Mouse (Mus musculus) forebrain, embryonic 12.5 days (tissue): ENCODE measurements around the gene Junb. TPM values are rescaled to one million over a fixed set of nuclear protein-coding genes. Genes with fewer than 3 reads are reported as not detected.

Source experiments
- ATAC-seq: fragments of 200-750 bp; cut with Nextera tagmentation; 2 replicates; pipeline ENCODE4 v1.8.0; 2017; ENCODE audit warnings: moderate TSS enrichment; ENCODE audit not compliant: low FRiP score
- H3K27ac ChIP-seq: fragments of 300-500 bp; sonication (generic); 2 replicates; pipeline ENCODE4 v1.5.1; 2016; ENCODE audit warnings: mild to moderate bottlenecking
- H3K27me3 ChIP-seq: fragments of 300-500 bp; sonication (generic); 2 replicates; pipeline ENCODE4 v1.6.1; 2016; ENCODE audit warnings: mild to moderate bottlenecking
- H3K36me3 ChIP-seq: fragments of 300-500 bp; sonication (generic); replicated peaks from 2 replicates; pipeline ENCODE4 v1.6.1; 2016; ENCODE audit warnings: mild to moderate bottlenecking
- H3K4me1 ChIP-seq: fragments of 300-500 bp; sonication (generic); 2 replicates; pipeline ENCODE4 v1.6.1; 2016
- H3K4me2 ChIP-seq: fragments of 300-500 bp; sonication (generic); 2 replicates; pipeline ENCODE4 v1.6.1; 2016; ENCODE audit warnings: mild to moderate bottlenecking, moderate library complexity
- H3K4me3 ChIP-seq: fragments of 300-500 bp; sonication (generic); replicated peaks from 2 replicates; pipeline ENCODE4 v1.5.1; 2016; ENCODE audit warnings: mild to moderate bottlenecking
- H3K9ac ChIP-seq: fragments of 300-500 bp; sonication (generic); 2 replicates; pipeline ENCODE4 v1.6.1; 2016; ENCODE audit warnings: mild to moderate bottlenecking
- H3K9me3 ChIP-seq: fragments of 300-500 bp; sonication (generic); 2 replicates; pipeline ENCODE4 v1.6.1; 2016
- WGBS: fragments of 180-500 bp; shearing (Covaris S2); methylation state at CpG from one replicate; pipeline ENCODE4 v1.1.7; 2016; 5-methylcytosine and 5-hydroxymethylcytosine counted together
- polyA plus RNA-seq: library from polyadenylated mRNA; unstranded; fragments of >200 nt; fragmentation: Nextera tagmentation; extraction: Ambion mirVana; gene quantifications from 2 replicates; pipeline ENCODE4 v1.2.1, GENCODE M21; 2016

Junb gene
- polyA plus RNA-seq, 1 experiment from 2014 or later = 4.9 TPM

DNA sequence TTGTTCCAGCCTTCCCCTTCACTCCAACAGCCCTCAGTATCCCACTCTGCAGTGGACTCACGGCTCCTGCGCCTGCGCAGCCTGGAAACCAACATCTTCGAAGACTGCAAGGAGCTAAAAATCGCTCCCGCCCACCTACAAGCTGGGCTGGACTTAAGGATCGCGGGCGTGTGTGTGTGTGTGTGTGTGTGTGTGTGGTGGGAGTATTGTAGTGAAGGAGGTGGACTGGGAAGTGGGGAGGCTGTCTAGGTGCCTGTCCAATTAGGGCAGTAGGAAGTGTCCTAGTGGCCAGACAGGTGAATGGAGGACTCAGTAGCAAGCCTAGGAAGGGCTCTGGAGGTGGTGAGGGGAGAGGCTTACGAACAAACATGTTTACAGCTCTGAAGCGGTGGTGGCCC lies 33.3 kb downstream of the Junb start:
- Histone ChIP-seq H3K4me3 (peak overlapping the region; percentile 70), H3K27me3 (peaks cover 72% of the 10 kb centered on the region), H3K4me2 (peak overlapping the region; percentile 98), H3K4me1 (peaks cover 29% of the 10 kb centered on the region), H3K36me3 (no peaks in the 10 kb centered on the region), H3K9me3 (no peaks in the 10 kb centered on the region), H3K27ac (no peak overlapping the region), H3K9ac (peak overlapping the region; percentile 69; the same call in 1 of the 2 replicates)
- 3% methylated on average over 11 of the region's 11 CpGs for WGBS
- ATAC-seq = peak; percentile 27; the same call in 1 of the 2 replicates

DNA sequence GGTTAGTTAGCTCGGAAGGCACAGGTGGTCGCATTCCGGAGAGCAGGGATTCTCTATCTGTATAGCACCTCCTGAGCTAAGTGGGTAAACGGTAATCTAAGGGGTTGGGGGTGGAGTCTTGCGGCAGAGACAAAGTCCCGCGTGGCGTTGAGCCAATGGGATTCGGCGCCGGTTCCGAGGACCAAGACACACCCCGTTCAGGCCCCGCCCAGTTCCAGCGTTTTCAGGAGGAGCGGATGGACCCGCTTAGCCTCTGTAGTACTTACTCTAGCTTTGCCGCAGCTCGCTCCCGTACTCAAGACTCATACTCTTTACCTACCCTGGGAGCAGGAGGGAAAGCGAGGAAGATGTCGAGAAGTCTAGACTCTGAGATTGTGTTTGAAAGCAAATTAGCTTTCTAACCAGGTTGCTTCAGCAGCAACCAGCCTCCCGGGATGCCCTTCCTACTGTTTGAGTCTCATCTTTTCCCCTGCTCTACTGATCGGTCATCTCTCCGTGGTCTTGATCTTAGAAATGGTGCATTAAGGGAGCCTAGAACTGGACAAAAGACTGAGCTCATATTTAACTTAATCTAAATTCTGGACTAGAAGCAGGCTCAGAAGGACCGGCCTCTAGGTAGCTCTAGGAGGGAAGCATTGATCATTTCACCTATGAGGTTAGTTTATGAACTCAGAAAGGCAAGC lies 33.9 kb downstream of the Junb start:
- Histone ChIP-seq H3K9ac (no peak overlapping the region), H3K4me3 (peak overlapping the region; percentile 70), H3K27me3 (peaks cover 66% of the 10 kb centered on the region), H3K9me3 (no peaks in the 10 kb centered on the region), H3K4me2 (peak overlapping the region; percentile 98), H3K27ac (no peak overlapping the region), H3K36me3 (no peaks in the 10 kb centered on the region), H3K4me1 (peaks cover 29% of the 10 kb centered on the region)
- ATAC-seq = peak; percentile 31
- 2% methylated on average over 26 of the region's 26 CpGs for WGBS

- ATAC-seq = no peak
- Histone ChIP-seq H3K9me3 (no peaks in the 10 kb centered on the region), H3K9ac (no peak overlapping the region), H3K4me1 (peaks cover 29% of the 10 kb centered on the region), H3K27ac (no peak overlapping the region), H3K36me3 (no peaks in the 10 kb centered on the region), H3K4me2 (no peak overlapping the region), H3K27me3 (peaks cover 65% of the 10 kb centered on the region), H3K4me3 (peak overlapping the region; percentile 70; the same call in 1 of the 2 replicates)
- 17% methylated on average over 4 of the region's 4 CpGs for WGBS
Observed at GRCm38 (mm10) chr8:84943699-84944098, 34.8 kb downstream of the Junb start.

DNA sequence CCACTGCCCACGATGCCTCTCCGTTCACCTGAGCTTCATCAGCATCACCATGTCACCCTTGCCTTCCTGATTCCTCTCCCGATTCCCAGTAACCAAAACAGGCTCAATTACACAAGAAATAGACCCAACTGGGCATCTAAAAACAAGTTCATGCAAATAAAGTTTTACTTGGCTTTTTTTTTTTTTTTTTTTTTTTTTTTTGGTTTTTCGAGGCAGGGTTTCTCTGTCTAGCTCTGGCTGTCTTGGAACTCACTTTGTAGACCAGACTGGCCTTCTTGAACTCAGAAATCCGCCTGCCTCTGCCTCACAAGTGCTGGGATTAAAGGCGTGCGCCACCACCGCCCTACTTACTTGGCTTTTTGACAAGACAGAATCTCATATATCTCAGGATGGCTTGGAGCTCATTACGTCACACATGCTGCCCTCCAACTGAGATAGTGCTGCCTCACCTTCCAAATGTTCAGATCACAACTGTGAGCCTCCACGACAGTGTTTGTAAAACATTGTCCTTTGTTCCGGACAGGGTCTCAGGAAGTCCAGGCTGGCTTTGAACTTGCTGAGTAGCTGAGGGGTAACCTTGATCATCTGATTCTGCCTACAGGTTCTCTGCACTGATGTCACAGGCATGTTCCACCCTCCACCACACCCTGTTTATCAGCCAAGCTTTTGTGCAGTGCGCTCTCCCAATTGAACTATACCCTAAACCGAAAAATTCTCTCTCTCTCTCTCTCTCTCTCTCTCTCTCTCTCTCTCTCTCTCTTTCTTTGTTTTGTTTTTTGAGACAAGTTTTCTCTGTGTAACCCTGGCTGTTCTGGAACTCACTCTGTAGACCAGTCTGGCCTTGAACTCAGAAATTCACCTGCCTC lies 40.7 kb downstream of the Junb start:
- H3K27ac ChIP-seq = no peak overlapping the region
- WGBS = 69% methylated on average over 13 of the region's 13 CpGs
- H3K4me2 ChIP-seq = peak overlapping the region; percentile 96
- peak overlapping the region; percentile 69 for H3K4me3 ChIP-seq
- no peaks in the 10 kb centered on the region for H3K36me3 ChIP-seq
- H3K9me3 ChIP-seq = no peaks in the 10 kb centered on the region
- no peak for ATAC-seq
- peaks cover 44% of the 10 kb centered on the region for H3K27me3 ChIP-seq
- H3K4me1 ChIP-seq = peaks cover 39% of the 10 kb centered on the region
- H3K9ac ChIP-seq = peak overlapping the region; percentile 80; the same call in 1 of the 2 replicates

DNA sequence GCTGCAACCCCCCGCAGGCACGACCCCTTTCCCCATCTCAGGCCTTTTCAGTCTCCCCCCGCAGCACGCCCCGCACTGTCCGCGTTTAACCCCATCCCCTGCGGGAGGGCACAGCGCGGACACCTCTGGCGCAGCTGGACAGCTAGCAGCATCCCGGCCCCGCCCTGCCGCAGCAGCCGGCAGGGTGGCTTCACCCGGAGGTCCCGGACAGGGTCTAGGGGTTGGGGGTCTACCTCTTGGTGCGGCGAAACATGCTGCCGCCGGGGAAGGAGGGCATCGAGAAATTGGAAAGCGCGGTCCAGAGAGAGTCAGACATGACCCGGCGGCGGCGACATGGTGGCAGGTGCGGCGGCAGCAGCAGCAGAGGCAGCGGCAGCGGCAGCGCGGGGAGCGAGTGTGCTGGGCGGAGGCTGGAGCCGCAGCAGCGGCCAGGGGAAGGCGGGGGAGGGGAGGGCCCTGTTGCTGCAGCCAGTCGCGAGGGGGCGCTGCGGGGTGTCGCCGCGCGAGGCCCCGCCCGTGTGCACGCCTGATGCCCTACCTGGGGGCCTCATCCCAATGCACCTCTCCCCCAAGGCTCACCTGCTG lies 41.5 kb downstream of the Junb start, which contains the start of gene Mast1:
Mast1 (minus strand) TSS at position 398 of the 585 bp plus-strand sequence.
- Histone ChIP-seq H3K27ac (peak within 1 kb of the TSS; percentile 89), H3K4me1 (peaks cover 39% of the 10 kb centered on the region), H3K9me3 (no peaks in the 10 kb centered on the region), H3K4me2 (peak within 1 kb of the TSS; percentile 96), H3K9ac (peak within 1 kb of the TSS; percentile 80), H3K4me3 (peak within 1 kb of the TSS; percentile 69), H3K27me3 (peaks cover 51% of the 10 kb centered on the region), H3K36me3 (no peaks in the 10 kb centered on the region)
- under 1% methylated on average over 48 of the region's 50 CpGs for WGBS
- peak; percentile 65 for ATAC-seq

GRCm38 (mm10) chr8:84936041-84936961 lies 42.2 kb downstream of the Junb start:
- peak overlapping the region; percentile 69 for H3K4me3 ChIP-seq
- no peaks in the 10 kb centered on the region for H3K36me3 ChIP-seq
- ATAC-seq = peak; percentile 34
- 16% methylated on average over 23 of the region's 23 CpGs for WGBS
- peak overlapping the region; percentile 80 for H3K9ac ChIP-seq
- H3K9me3 ChIP-seq = no peaks in the 10 kb centered on the region
- peak overlapping the region; percentile 96 for H3K4me2 ChIP-seq
- H3K4me1 ChIP-seq = peaks cover 39% of the 10 kb centered on the region
- H3K27ac ChIP-seq = peak overlapping the region; percentile 89
- H3K27me3 ChIP-seq = peaks cover 57% of the 10 kb centered on the region

GRCm38 (mm10) chr8:84935489-84935888 lies 43.0 kb downstream of the Junb start:
- H3K4me2 ChIP-seq = peak overlapping the region; percentile 96
- peak overlapping the region; percentile 80; the same call in 1 of the 2 replicates for H3K9ac ChIP-seq
- H3K4me3 ChIP-seq = peak overlapping the region; percentile 69
- 8% methylated on average over 14 of the region's 14 CpGs for WGBS
- no peaks in the 10 kb centered on the region for H3K9me3 ChIP-seq
- peaks cover 39% of the 10 kb centered on the region for H3K4me1 ChIP-seq
- ATAC-seq = no peak; the same call in 1 of the 2 replicates
- peak overlapping the region; percentile 89 for H3K27ac ChIP-seq
- peaks cover 3% of the 10 kb centered on the region for H3K36me3 ChIP-seq
- H3K27me3 ChIP-seq = peaks cover 56% of the 10 kb centered on the region

GRCm38 (mm10) chr8:84934860-84935259 lies 43.7 kb downstream of the Junb start:
- Histone ChIP-seq H3K4me3 (peak overlapping the region; percentile 69), H3K4me1 (peaks cover 39% of the 10 kb centered on the region), H3K9me3 (no peaks in the 10 kb centered on the region), H3K27me3 (peaks cover 62% of the 10 kb centered on the region), H3K36me3 (peaks cover 6% of the 10 kb centered on the region), H3K9ac (no peak overlapping the region), H3K4me2 (peak overlapping the region; percentile 96), H3K27ac (peak overlapping the region; percentile 89)
- WGBS = under 1% methylated on average over 15 of the region's 15 CpGs
- peak; percentile 84 for ATAC-seq

DNA sequence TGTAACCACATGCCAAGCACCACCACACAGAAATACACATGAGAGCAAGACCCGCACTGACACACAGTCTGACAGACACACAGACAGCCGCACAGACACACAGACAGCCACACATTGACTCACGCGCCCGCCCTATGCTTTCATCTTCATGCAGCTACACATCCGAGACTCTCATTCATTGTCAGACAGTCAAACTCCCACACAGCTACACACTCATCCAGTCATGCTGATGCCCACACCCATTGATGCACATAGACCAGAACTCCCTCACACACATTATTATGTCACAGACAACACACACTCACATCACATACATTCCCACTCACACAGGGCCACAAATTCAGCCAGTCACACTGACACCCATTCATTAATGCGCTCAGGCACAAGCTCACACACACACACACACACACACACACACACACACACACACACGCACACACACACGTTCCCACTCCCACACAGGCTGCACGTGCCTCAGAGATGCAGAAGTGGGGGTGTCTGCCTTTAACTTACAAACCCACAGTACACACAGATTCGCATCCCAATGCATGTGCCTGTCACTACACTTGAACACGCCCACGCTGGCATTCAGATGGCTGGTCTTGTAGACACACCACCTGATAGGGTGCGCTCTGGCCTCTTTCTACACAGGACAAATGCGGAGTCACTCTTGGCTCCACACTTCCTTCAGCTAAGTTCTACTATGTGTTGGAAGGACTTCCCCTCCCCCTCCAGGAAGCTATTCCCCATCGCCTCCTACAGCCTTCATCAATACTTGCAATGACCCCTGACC lies 44.6 kb downstream of the Junb start:
- peak overlapping the region; percentile 69; the same call in 1 of the 2 replicates for H3K4me3 ChIP-seq
- ATAC-seq = no peak
- H3K4me1 ChIP-seq = peaks cover 45% of the 10 kb centered on the region
- H3K27ac ChIP-seq = 0 out of 2 replicates have a peak overlapping the region, but pooled peaks have one; percentile 89
- 87% methylated on average over 16 of the region's 16 CpGs for WGBS
- 0 out of 2 replicates have a peak overlapping the region, but pooled peaks have one; percentile 14 for H3K9ac ChIP-seq
- peaks cover 66% of the 10 kb centered on the region for H3K27me3 ChIP-seq
- peaks cover 6% of the 10 kb centered on the region for H3K36me3 ChIP-seq
- no peaks in the 10 kb centered on the region for H3K9me3 ChIP-seq
- H3K4me2 ChIP-seq = peak overlapping the region; percentile 96

- H3K27me3 ChIP-seq = peaks cover 53% of the 10 kb centered on the region
- no peak for ATAC-seq
- H3K4me2 ChIP-seq = no peak overlapping the region
- H3K36me3 ChIP-seq = peaks cover 14% of the 10 kb centered on the region
- WGBS = 88% methylated on average over 13 of the region's 13 CpGs
- H3K9ac ChIP-seq = no peak overlapping the region
- H3K27ac ChIP-seq = no peak overlapping the region
- H3K4me1 ChIP-seq = peaks cover 36% of the 10 kb centered on the region
- H3K9me3 ChIP-seq = no peaks in the 10 kb centered on the region
- H3K4me3 ChIP-seq = no peak overlapping the region
Observed at GRCm38 (mm10) chr8:84930582-84930981, 47.9 kb downstream of the Junb start.
